Mouse (Mus musculus): ENCODE measurements at regions not wholly inside any gene's neighbourhood (a gene's known extent, or its start where the extent isn't known, plus 50 kb on each side); places are given as distances from the start of the nearest gene placed in this dataset.

DNA sequence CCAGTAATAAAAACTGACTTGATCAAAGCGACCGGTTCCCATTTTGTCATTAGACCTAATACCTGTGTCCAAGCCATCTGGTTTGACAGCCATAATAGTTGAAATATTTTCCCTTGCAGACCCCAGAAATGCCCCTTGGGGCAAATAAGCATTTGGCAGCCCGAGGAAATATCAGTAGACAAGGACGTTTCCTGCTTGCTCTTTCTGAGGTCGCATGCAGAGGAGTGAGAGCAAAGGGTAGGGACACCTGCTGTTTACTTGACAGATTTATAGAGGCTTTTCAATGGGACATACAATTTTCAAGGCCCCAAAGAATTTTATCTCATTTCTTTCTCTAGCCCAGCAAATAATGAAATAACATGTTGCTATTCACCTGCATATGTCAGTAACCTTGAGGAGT, 73.5 kb downstream of the Csl start:
- TF ChIP-seq POLR2A (IDR thresholded peaks at IDR 0.05; ENCODE audit: borderline replicate concordance, low read depth, low read length) = no peak
- TF ChIP-seq CTCF (IDR thresholded peaks at IDR 0.05; ENCODE audit: low read depth, low read length) = no peak

Data from bone marrow macrophage, adult 2 months (primary cell).